Mouse (Mus musculus) intestine, postnatal 0 days (tissue): ENCODE data around the gene Zfp217. TPM values are rescaled to one million over a fixed set of nuclear protein-coding genes. Genes with fewer than 3 reads are reported as not detected.

Source experiments
- ATAC-seq: fragments of 200-750 bp; cut with Nextera tagmentation; 2 replicates; pipeline ENCODE4 v1.8.0; 2017; ENCODE audit warnings: mild to moderate bottlenecking, moderate TSS enrichment, moderate library complexity
- H3K27ac ChIP-seq: fragments of 300-500 bp; sonication (generic); 2 replicates; pipeline ENCODE4 v1.5.1; 2014; ENCODE audit warnings: mild to moderate bottlenecking, low read depth, low read length, moderate library complexity
- H3K27me3 ChIP-seq: fragments of 300-500 bp; sonication (generic); replicated peaks from 2 replicates; pipeline ENCODE4 v1.6.1; 2014; ENCODE audit warnings: low read length, mixed read lengths; ENCODE audit not compliant: control insufficient read depth, insufficient read depth
- H3K36me3 ChIP-seq: fragments of 300-500 bp; sonication (generic); 2 replicates; pipeline ENCODE4 v1.6.1; 2014; ENCODE audit warnings: mild to moderate bottlenecking, moderate library complexity; ENCODE audit not compliant: control insufficient read depth, insufficient read depth
- H3K4me1 ChIP-seq: fragments of 300-500 bp; sonication (generic); replicated peaks from 2 replicates; pipeline ENCODE4 v1.6.1; 2014; ENCODE audit warnings: antibody characterized with exemption, low read length, mixed read lengths; ENCODE audit not compliant: control insufficient read depth, insufficient read depth
- H3K4me2 ChIP-seq: fragments of 300-500 bp; sonication (generic); replicated peaks from 2 replicates; pipeline ENCODE4 v1.6.1; 2014; ENCODE audit warnings: low read depth, mild to moderate bottlenecking, moderate library complexity
- H3K4me3 ChIP-seq: fragments of 300-500 bp; sonication (generic); 2 replicates; pipeline ENCODE4 v1.5.1; 2014; ENCODE audit warnings: low read depth, low read length
- H3K9ac ChIP-seq: fragments of 300-500 bp; sonication (generic); 2 replicates; pipeline ENCODE4 v1.6.1; 2014; ENCODE audit warnings: mild to moderate bottlenecking, low read depth, low read length
- H3K9me3 ChIP-seq: fragments of 300-500 bp; sonication (generic); 2 replicates; pipeline ENCODE4 v1.6.1; 2016; ENCODE audit warnings: mixed run types; ENCODE audit not compliant: control insufficient read depth
- CTCF ChIP-seq: sonication (generic); IDR thresholded peaks from 2 replicates; pipeline ENCODE4 v1.5.1; 2016; ENCODE audit warnings: low read depth, mild to moderate bottlenecking, control low read depth, antibody characterized with exemption, moderate library complexity
- WGBS: fragments of 180-500 bp; shearing (Covaris S2); extraction: QIAGEN DNeasy Blood & Tissue Kit; methylation state at CpG from one replicate; pipeline ENCODE4 v1.1.7; 2014; 5-methylcytosine and 5-hydroxymethylcytosine counted together
- polyA plus RNA-seq: library from polyadenylated mRNA; unstranded; fragments of >200 nt; fragmentation: Nextera tagmentation; extraction: Ambion mirVana; gene quantifications from 2 replicates; pipeline ENCODE4 v1.2.1, GENCODE M21; 2015

Zfp217 gene
- polyA plus RNA-seq, 1 experiment from 2014 or later = 2.2 TPM

- TF ChIP-seq CTCF = no peak
- peak overlapping the region; percentile 28; the same call in 1 of the 2 replicates for H3K27ac ChIP-seq
- H3K4me1 ChIP-seq = peaks cover 2% of the 10 kb centered on the region; the same call in 1 of the 2 replicates
- 42% methylated on average over 7 of the region's 7 CpGs for WGBS
- no peaks in the 10 kb centered on the region for H3K27me3 ChIP-seq
- H3K9ac ChIP-seq = no peak overlapping the region
- H3K4me2 ChIP-seq = no peak overlapping the region; the same call in 1 of the 2 replicates
- H3K36me3 ChIP-seq = peaks cover 29% of the 10 kb centered on the region
- no peak overlapping the region for H3K4me3 ChIP-seq
- no peaks in the 10 kb centered on the region for H3K9me3 ChIP-seq
- ATAC-seq = no peak
Measured at GRCm38 (mm10) chr2:170122197-170122596, 25.7 kb downstream of the Zfp217 start.

DNA sequence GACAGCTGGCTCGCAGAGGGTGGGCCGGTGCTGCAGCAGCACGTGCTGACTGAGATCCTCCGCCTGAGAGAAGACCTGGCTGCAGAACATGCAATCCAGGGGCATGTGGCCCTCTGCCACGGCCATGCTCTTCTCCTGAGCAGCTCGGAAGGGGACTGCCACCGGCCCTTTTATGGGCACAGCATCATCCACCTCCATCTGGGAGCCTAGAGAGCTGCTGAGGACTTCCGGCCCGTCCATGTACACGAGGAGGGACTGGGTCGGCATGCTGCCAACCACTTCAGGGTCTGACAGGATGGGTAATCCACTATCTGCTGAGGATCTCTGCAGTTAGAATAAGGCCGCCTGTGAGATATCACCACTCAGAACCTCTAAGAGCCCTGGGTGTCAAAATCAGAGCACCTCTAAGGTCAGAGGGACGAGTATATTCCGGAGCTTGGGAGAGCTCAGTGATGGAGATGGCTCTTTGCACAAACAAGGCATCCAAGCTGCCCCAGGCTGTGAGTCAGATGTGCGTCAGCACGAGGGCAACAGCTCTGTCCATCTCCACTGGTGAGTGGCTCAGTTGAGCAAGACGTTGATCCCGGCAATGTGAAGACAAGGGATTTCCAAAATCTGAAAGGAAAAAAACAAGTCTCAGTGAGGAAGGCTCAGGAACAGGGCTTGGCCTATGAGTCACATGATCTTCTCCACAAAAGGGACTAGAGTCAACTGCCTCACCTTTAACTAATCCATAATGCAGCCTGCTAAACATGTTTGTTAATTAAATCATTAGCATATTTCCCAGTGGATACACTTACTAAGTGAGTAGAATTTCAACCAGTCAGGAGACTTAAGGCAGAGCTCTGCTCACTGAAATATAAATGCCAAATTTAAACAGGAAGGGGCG, 27.5 kb downstream of the Zfp217 start:
- H3K9me3 ChIP-seq = no peaks in the 10 kb centered on the region
- H3K4me1 ChIP-seq = no peaks in the 10 kb centered on the region
- no peak overlapping the region for H3K4me3 ChIP-seq
- no peak for TF ChIP-seq CTCF
- no peaks in the 10 kb centered on the region for H3K27me3 ChIP-seq
- H3K27ac ChIP-seq = no peak overlapping the region
- no peak for ATAC-seq
- no peak overlapping the region for H3K4me2 ChIP-seq
- no peak overlapping the region for H3K9ac ChIP-seq
- 84% methylated on average over 19 of the region's 19 CpGs for WGBS
- peaks cover 40% of the 10 kb centered on the region for H3K36me3 ChIP-seq

DNA sequence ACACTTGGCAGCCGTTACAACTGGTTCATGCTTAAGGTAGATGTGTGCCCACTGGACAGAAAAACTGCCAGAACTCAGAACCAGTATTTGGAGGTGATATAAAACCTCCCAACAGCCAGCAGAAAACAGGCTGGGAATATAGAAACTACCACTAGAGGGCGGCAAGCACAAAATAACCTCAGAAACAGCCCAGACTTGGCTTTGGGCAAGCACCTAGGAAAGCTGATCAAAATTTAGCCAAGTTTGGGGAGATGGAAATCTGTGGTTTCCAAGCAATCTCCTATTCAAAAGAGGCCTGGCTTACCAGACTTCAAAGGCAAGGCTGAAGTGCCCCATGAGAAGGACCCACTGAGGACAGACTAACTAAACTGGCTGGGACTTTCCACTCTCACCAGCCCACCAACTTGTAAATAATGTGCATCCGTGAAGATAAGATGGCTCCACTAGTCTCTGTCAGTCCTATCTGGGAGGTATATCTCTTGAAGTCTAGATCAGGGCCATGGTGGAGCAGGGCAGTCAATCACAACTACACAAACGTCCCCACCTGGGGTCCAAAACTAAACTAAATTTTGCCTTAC, 31.1 kb downstream of the Zfp217 start:
- Histone ChIP-seq H3K9me3 (no peaks in the 10 kb centered on the region), H3K27me3 (no peaks in the 10 kb centered on the region), H3K36me3 (peaks cover 75% of the 10 kb centered on the region), H3K4me3 (no peak overlapping the region), H3K27ac (0 out of 2 replicates have a peak overlapping the region, but pooled peaks have one; percentile 7), H3K9ac (no peak overlapping the region; the same call in 1 of the 2 replicates), H3K4me1 (no peaks in the 10 kb centered on the region), H3K4me2 (no peak overlapping the region)
- ATAC-seq = no peak
- 36% methylated on average over 4 of the region's 4 CpGs for WGBS
- TF ChIP-seq CTCF = peak; percentile 90

GRCm38 (mm10) chr2:170110306-170110705, 37.6 kb downstream of the Zfp217 start:
- 0 out of 2 replicates have a peak, but pooled peaks have one; percentile 22 for ATAC-seq
- peaks cover 65% of the 10 kb centered on the region for H3K36me3 ChIP-seq

GRCm38 (mm10) chr2:170109528-170109927, 38.4 kb downstream of the Zfp217 start:
- no peak overlapping the region for H3K9ac ChIP-seq
- TF ChIP-seq CTCF = no peak
- no peak overlapping the region for H3K4me2 ChIP-seq
- no peak overlapping the region for H3K4me3 ChIP-seq
- H3K36me3 ChIP-seq = peaks cover 58% of the 10 kb centered on the region
- no peak overlapping the region for H3K27ac ChIP-seq
- H3K9me3 ChIP-seq = no peaks in the 10 kb centered on the region
- H3K27me3 ChIP-seq = no peaks in the 10 kb centered on the region
- ATAC-seq = no peak
- 49% methylated on average over 5 of the region's 5 CpGs for WGBS
- H3K4me1 ChIP-seq = 0 out of 2 replicates have a peak, but pooled peaks cover 3% of the 10 kb centered on the region

More at GRCm38 (mm10) chr2:170110306-170110705, 37.6 kb downstream of the Zfp217 start:
- no peaks in the 10 kb centered on the region for H3K9me3 ChIP-seq
- 0 out of 2 replicates have a peak, but pooled peaks cover 3% of the 10 kb centered on the region for H3K4me1 ChIP-seq
- no peak overlapping the region for H3K4me2 ChIP-seq
- no peak overlapping the region for H3K9ac ChIP-seq
- no peak overlapping the region for H3K4me3 ChIP-seq
- no peaks in the 10 kb centered on the region for H3K27me3 ChIP-seq
- H3K27ac ChIP-seq = no peak overlapping the region
- WGBS = 37% methylated on average over 8 of the region's 8 CpGs
- TF ChIP-seq CTCF = no peak

DNA sequence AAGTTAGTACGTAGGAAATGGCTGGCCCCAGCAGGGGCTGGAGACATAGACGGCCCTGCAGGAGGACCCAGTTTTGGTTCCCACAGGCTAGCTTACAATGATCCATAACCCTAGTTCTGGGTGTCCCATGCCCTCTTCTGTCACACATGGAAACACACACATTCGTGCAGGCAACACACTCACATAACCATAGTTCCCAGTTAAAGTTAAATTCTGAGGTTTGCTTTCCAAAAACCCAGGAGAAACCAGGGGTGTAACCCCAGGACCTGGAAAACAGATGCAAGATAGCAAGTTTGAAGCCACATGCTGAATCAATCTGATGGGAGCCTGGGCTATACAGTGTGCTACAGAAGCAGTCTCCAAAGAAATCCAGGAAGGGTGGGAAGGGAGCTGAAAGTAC, 40.1 kb downstream of the Zfp217 start:
- 83% methylated on average over 3 of the region's 3 CpGs for WGBS
- TF ChIP-seq CTCF = no peak
- ATAC-seq = no peak

More for the DNA sequence above, 40.1 kb downstream of the Zfp217 start:
- H3K27me3 ChIP-seq = no peaks in the 10 kb centered on the region
- H3K4me3 ChIP-seq = no peak overlapping the region
- no peak overlapping the region for H3K9ac ChIP-seq
- 0 out of 2 replicates have a peak, but pooled peaks cover 3% of the 10 kb centered on the region for H3K4me1 ChIP-seq
- H3K9me3 ChIP-seq = no peaks in the 10 kb centered on the region
- no peak overlapping the region for H3K4me2 ChIP-seq
- H3K36me3 ChIP-seq = peaks cover 40% of the 10 kb centered on the region
- H3K27ac ChIP-seq = no peak overlapping the region
